Comparison of ENCODE assay signal across 20 mouse cellular contexts in genomic region chr4:59853155-59853554, GRCm38 (mm10). TPM values are rescaled to one million over a fixed set of nuclear protein-coding genes. Genes with fewer than 3 reads are reported as not detected.
DNase-seq lines count a peak whose midpoint lies in the region; ATAC-seq and TF ChIP-seq lines count a peak whose summit lies in the region.
"Had no signal": no experiment of that assay in that cellular context is flagged by ENCODE, and none has a peak within 500 bp of the region (broad histone marks: within the 10 kb centered on the region; RNA-seq: fewer than 3 reads in every experiment).

No protein-coding gene starts in this region.

- H3K27me3 ChIP-seq in kidney, postnatal 0 days (ENCODE audit: insufficient read depth, low read length): no peaks in the 10 kb centered on the region
- no peaks in the 10 kb centered on the region for H3K27me3 ChIP-seq in kidney, embryonic 16.5 days (ENCODE audit: insufficient read depth, low read length)
- H3K27me3 ChIP-seq in liver, embryonic 13.5 days: no peaks in the 10 kb centered on the region
- no peaks in the 10 kb centered on the region for H3K27me3 ChIP-seq in liver, embryonic 11.5 days (replicated peaks; ENCODE audit: control insufficient read depth, insufficient read depth, low read length)
- H3K27me3 ChIP-seq: embryonic facial prominence, embryonic 12.5 days; forebrain, embryonic 13.5 days; forebrain, embryonic 15.5 days had no signal

- no peak overlapping the region for H3K4me2 ChIP-seq in kidney, postnatal 0 days (ENCODE audit: low read length)
- H3K4me2 ChIP-seq in kidney, embryonic 16.5 days (replicated peaks; ENCODE audit: low read depth, low read length): no peak overlapping the region
- H3K4me2 ChIP-seq in liver, embryonic 13.5 days: no peak overlapping the region
- H3K4me2 ChIP-seq in liver, embryonic 11.5 days: no peak overlapping the region
- H3K4me2 ChIP-seq: embryonic facial prominence, embryonic 12.5 days; forebrain, embryonic 13.5 days; forebrain, embryonic 15.5 days had no signal

- no peak overlapping the region for H3K4me3 ChIP-seq in kidney, postnatal 0 days (replicated peaks; ENCODE audit: low read depth, low read length)
- no peak overlapping the region for H3K4me3 ChIP-seq in kidney, embryonic 16.5 days (ENCODE audit: low read length)
- no peak overlapping the region for H3K4me3 ChIP-seq in liver, embryonic 13.5 days (replicated peaks)
- no peak overlapping the region for H3K4me3 ChIP-seq in liver, embryonic 11.5 days (ENCODE audit: low read depth, low read length)
- H3K4me3 ChIP-seq: embryonic facial prominence, embryonic 10.5 days; embryonic facial prominence, embryonic 12.5 days; forebrain, embryonic 13.5 days; forebrain, embryonic 15.5 days had no signal

- ATAC-seq in kidney, postnatal 0 days (replicated peaks; ENCODE audit: low FRiP score, low read depth): peak; percentile 57; the same call in 1 of the 2 replicates
- no peak; the same call in 1 of the 2 replicates for ATAC-seq in kidney, embryonic 16.5 days (ENCODE audit: low FRiP score, low TSS enrichment)
- ATAC-seq in liver, embryonic 13.5 days (ENCODE audit: low read depth): peak; percentile 29; the same call in 1 of the 2 replicates
- no peak for ATAC-seq in liver, embryonic 11.5 days (replicated peaks; ENCODE audit: low FRiP score)
- 0 out of 2 replicates have a peak, but pooled peaks have one; percentile 37 for ATAC-seq in common myeloid progenitor, adult 5-6 weeks (replicated peaks; ENCODE audit: low read depth, poor library complexity, severe bottlenecking)
- ATAC-seq in granulocyte monocyte progenitor cell, adult 5-6 weeks (replicated peaks; ENCODE audit: poor library complexity, severe bottlenecking): 0 out of 2 replicates have a peak, but pooled peaks have one; percentile 44
- no peak for ATAC-seq in megakaryocyte progenitor cell, adult 5-6 weeks (replicated peaks; ENCODE audit: poor library complexity)
- ATAC-seq: forebrain, embryonic 13.5 days; forebrain, embryonic 15.5 days had no signal

- no peaks in the 10 kb centered on the region; the same call in 1 of the 2 replicates for H3K9me3 ChIP-seq in kidney, postnatal 0 days (replicated peaks; ENCODE audit: low read length)
- H3K9me3 ChIP-seq in kidney, embryonic 16.5 days (ENCODE audit: low read length): 0 out of 2 replicates have a peak, but pooled peaks cover 7% of the 10 kb centered on the region
- no peaks in the 10 kb centered on the region for H3K9me3 ChIP-seq in liver, embryonic 13.5 days (replicated peaks)
- H3K9me3 ChIP-seq in liver, embryonic 11.5 days (ENCODE audit: control insufficient read depth, low read length): no peaks in the 10 kb centered on the region
- H3K9me3 ChIP-seq: embryonic facial prominence, embryonic 10.5 days; forebrain, embryonic 13.5 days; forebrain, embryonic 15.5 days had no signal

- no peaks in the 10 kb centered on the region for H3K36me3 ChIP-seq in kidney, postnatal 0 days (ENCODE audit: insufficient read depth, low read length)
- no peaks in the 10 kb centered on the region; the same call in 1 of the 2 replicates for H3K36me3 ChIP-seq in kidney, embryonic 16.5 days (ENCODE audit: insufficient read depth, low read length)
- no peaks in the 10 kb centered on the region for H3K36me3 ChIP-seq in liver, embryonic 13.5 days
- no peaks in the 10 kb centered on the region for H3K36me3 ChIP-seq in liver, embryonic 11.5 days (ENCODE audit: control insufficient read depth, insufficient read depth, low read length)
- H3K36me3 ChIP-seq: embryonic facial prominence, embryonic 12.5 days; forebrain, embryonic 15.5 days had no signal

- no peaks in the 10 kb centered on the region for H3K4me1 ChIP-seq in kidney, postnatal 0 days (replicated peaks; ENCODE audit: insufficient read depth, low read length)
- no peaks in the 10 kb centered on the region for H3K4me1 ChIP-seq in kidney, embryonic 16.5 days (ENCODE audit: insufficient read depth, low read length)
- 0 out of 2 replicates have a peak, but pooled peaks cover 4% of the 10 kb centered on the region for H3K4me1 ChIP-seq in liver, embryonic 13.5 days (replicated peaks)
- no peaks in the 10 kb centered on the region for H3K4me1 ChIP-seq in liver, embryonic 11.5 days (replicated peaks; ENCODE audit: control insufficient read depth, insufficient read depth, low read length)
- H3K4me1 ChIP-seq: embryonic facial prominence, embryonic 10.5 days; embryonic facial prominence, embryonic 12.5 days had no signal

- H3K27ac ChIP-seq in kidney, postnatal 0 days: no peak overlapping the region
- H3K27ac ChIP-seq in kidney, embryonic 16.5 days (ENCODE audit: low read length): no peak overlapping the region
- no peak overlapping the region for H3K27ac ChIP-seq in liver, embryonic 13.5 days
- H3K27ac ChIP-seq in liver, embryonic 11.5 days (ENCODE audit: low read depth, low read length): no peak overlapping the region
- H3K27ac ChIP-seq: embryonic facial prominence, embryonic 10.5 days; embryonic facial prominence, embryonic 12.5 days; forebrain, embryonic 13.5 days; forebrain, embryonic 15.5 days had no signal

- WGBS in kidney, postnatal 0 days: 84% methylated on average over 7 of the region's 7 CpGs
- 85% methylated on average over 7 of the region's 7 CpGs for WGBS in kidney, embryonic 16.5 days
- WGBS in liver, embryonic 13.5 days (ENCODE audit: insufficient replicate concordance): 59% methylated on average over 7 of the region's 7 CpGs
- WGBS in liver, embryonic 11.5 days: 88% methylated on average over 7 of the region's 7 CpGs

- DNase-seq in kidney, postnatal 0 days (ENCODE audit: low spot score): no peak
- no peak for DNase-seq in liver, embryonic 13.5 days
- no peak for DNase-seq in liver, embryonic 11.5 days (ENCODE audit: low spot score)
- DNase-seq: adrenal gland, adult 2 months; adrenal gland, postnatal 10 days; adrenal gland, postnatal 25 days; cerebellum, adult 11 months; cerebellum, adult 18-20 months; cerebellum, adult 8-10 months; cerebellum, adult 9-11 months; cerebellum, postnatal 14 days; cerebellum, postnatal 36 days had no signal

- no peak overlapping the region for H3K9ac ChIP-seq in kidney, postnatal 0 days (ENCODE audit: low read depth, low read length)
- no peak overlapping the region for H3K9ac ChIP-seq in kidney, embryonic 16.5 days (replicated peaks; ENCODE audit: low read length)
- H3K9ac ChIP-seq in liver, embryonic 13.5 days: no peak overlapping the region
- H3K9ac ChIP-seq in liver, embryonic 11.5 days (ENCODE audit: low read depth, low read length): no peak overlapping the region
- H3K9ac ChIP-seq: embryonic facial prominence, embryonic 12.5 days; forebrain, embryonic 13.5 days; forebrain, embryonic 15.5 days had no signal

- no peak for TF ChIP-seq CTCF in kidney, postnatal 0 days (IDR thresholded peaks at IDR 0.05; ENCODE audit: low read depth)

RNA-seq across cellular contexts. Expression of gene Snx30, which starts 47.5 kb away (rescaled TPM):
- 6.0 and 7.0 TPM in 2 replicates for polyA plus RNA-seq in kidney, postnatal 0 days (2015; fragmentation: Nextera tagmentation; extraction: Ambion mirVana)
- polyA plus RNA-seq in kidney, embryonic 16.5 days (2015; fragmentation: Nextera tagmentation; extraction: Ambion mirVana): 6.6 and 7.3 TPM in 2 replicates
- 3.4 and 4.5 TPM in 2 replicates for polyA plus RNA-seq in liver, embryonic 13.5 days (2015; fragmentation: Nextera tagmentation; extraction: Ambion mirVana)
- polyA plus RNA-seq in liver, embryonic 11.5 days (2014; fragmentation: Nextera tagmentation; extraction: Ambion mirVana): 5.7 and 6.5 TPM in 2 replicates
- 25.9 and 28.8 TPM in 2 replicates for total RNA-seq in common myeloid progenitor, adult 5-6 weeks (2017)
- 18.8 and 23.8 TPM in 2 replicates for total RNA-seq in granulocyte monocyte progenitor cell, adult 5-6 weeks (2014; fragmentation: Nextera tagmentation)
- total RNA-seq in granulocyte monocyte progenitor cell, adult 5-6 weeks (2017): 21.7 and 25.8 TPM in 2 replicates
- total RNA-seq in megakaryocyte progenitor cell, adult 5-6 weeks (2015): 13.0 and 16.1 TPM in 2 replicates
- 17.9 and 23.8 TPM in 2 replicates for total RNA-seq in megakaryocyte progenitor cell, adult 5-6 weeks (2017)

RNA-seq across cellular contexts. Expression of gene Inip, which starts 51.8 kb away (rescaled TPM):
- 40.2 and 45.3 TPM in 2 replicates for polyA plus RNA-seq in kidney, postnatal 0 days (2015; fragmentation: Nextera tagmentation; extraction: Ambion mirVana)
- polyA plus RNA-seq in kidney, embryonic 16.5 days (2015; fragmentation: Nextera tagmentation; extraction: Ambion mirVana): 57.1 and 60.3 TPM in 2 replicates
- 24.7 and 30.0 TPM in 2 replicates for polyA plus RNA-seq in liver, embryonic 13.5 days (2015; fragmentation: Nextera tagmentation; extraction: Ambion mirVana)
- 49.9 and 53.8 TPM in 2 replicates for polyA plus RNA-seq in liver, embryonic 11.5 days (2014; fragmentation: Nextera tagmentation; extraction: Ambion mirVana)
- 70.6 and 76.9 TPM in 2 replicates for total RNA-seq in common myeloid progenitor, adult 5-6 weeks (2017)
- 49.9 and 71.0 TPM in 2 replicates for total RNA-seq in granulocyte monocyte progenitor cell, adult 5-6 weeks (2014; fragmentation: Nextera tagmentation)
- total RNA-seq in granulocyte monocyte progenitor cell, adult 5-6 weeks (2017): 55.9 and 60.1 TPM in 2 replicates
- total RNA-seq in megakaryocyte progenitor cell, adult 5-6 weeks (2015): 54.2 and 65.5 TPM in 2 replicates
- total RNA-seq in megakaryocyte progenitor cell, adult 5-6 weeks (2017): 70.2 and 70.8 TPM in 2 replicates

Comparison
In these comparisons a context has a peak if more than half of its experiments do, and no peak if none do; other contexts are left out.
1. ATAC-seq: peak in kidney, postnatal 0 days (single experiment), liver, embryonic 13.5 days (single experiment), common myeloid progenitor, adult 5-6 weeks (single experiment) and granulocyte monocyte progenitor cell, adult 5-6 weeks (single experiment); none in kidney, embryonic 16.5 days (single experiment), liver, embryonic 11.5 days (single experiment) and megakaryocyte progenitor cell, adult 5-6 weeks (single experiment).